Mouse (Mus musculus) heart, postnatal 36 days (tissue): ENCODE data around the gene Sema3f. TPM values are rescaled to one million over a fixed set of nuclear protein-coding genes. Genes with fewer than 3 reads are reported as not detected.
A peak's percentile ranks its signal among the peaks of the same experiment; 100 is the strongest.

ENCODE experiments used
- DNase-seq, 2 experiments: peaks; one replicate each; pipeline ENCODE4 v3.0.0; 2021 to 2022
- intact Hi-C: fragments of 180-260 bp; cut with DNase I; formaldehyde crosslinking; loops from one replicate; pipeline ENCODE4 v1.15.1; 2025
- total RNA-seq, 2 experiments: library from RNA; stranded (reverse); gene quantifications; 2 replicates each; pipeline ENCODE4 v1.2.3; 2021

Gene Sema3f
- total RNA-seq, 2 experiments from 2014 or later: 16.0 to 16.9 TPM

GRCm38 (mm10) chr9:107667219-107667618 lies 43.1 kb downstream of the Sema3f start:
- intact Hi-C loops: no loop called here
- peak; percentile 70 to 75 for DNase-seq

- peak; percentile 50 to 54 for DNase-seq
- intact Hi-C loops: no loop called here
Observed at GRCm38 (mm10) chr9:107666751-107667205, 43.5 kb downstream of the Sema3f start.

GRCm38 (mm10) chr9:107665308-107665707 lies 45.0 kb downstream of the Sema3f start:
- intact Hi-C loops: no loop called here

GRCm38 (mm10) chr9:107663525-107663924 lies 46.8 kb downstream of the Sema3f start:
- intact Hi-C loops: no loop called here
- no peak for DNase-seq

More at GRCm38 (mm10) chr9:107665308-107665707, 45.0 kb downstream of the Sema3f start:
- no peak for DNase-seq

- DNase-seq: no peak
- intact Hi-C loops: no loop called here
Observed at GRCm38 (mm10) chr9:107662342-107662741, 47.9 kb downstream of the Sema3f start.

GRCm38 (mm10) chr9:107660777-107661176 lies 49.5 kb downstream of the Sema3f start:
- intact Hi-C loops: no loop called here
- no peak for DNase-seq

- DNase-seq: no peak
- intact Hi-C loops: no loop called here
Observed at GRCm38 (mm10) chr9:107659961-107660360, 50.3 kb downstream of the Sema3f start.

GRCm38 (mm10) chr9:107659551-107659950 lies 50.7 kb downstream of the Sema3f start:
- intact Hi-C loops: no loop called here
- DNase-seq: no peak

- intact Hi-C loops: no loop called here
- no peak for DNase-seq
Observed at GRCm38 (mm10) chr9:107658096-107658495, 52.2 kb downstream of the Sema3f start.

- intact Hi-C loops: no loop called here
- no peak for DNase-seq
Observed at GRCm38 (mm10) chr9:107657144-107657543, 53.1 kb downstream of the Sema3f start.

GRCm38 (mm10) chr9:107654585-107654984 lies 55.7 kb downstream of the Sema3f start:
- no peak for DNase-seq
- intact Hi-C loops: no loop called here

GRCm38 (mm10) chr9:107653474-107653873 lies 56.8 kb downstream of the Sema3f start:
- DNase-seq: no peak
- intact Hi-C loops: no loop called here

GRCm38 (mm10) chr9:107650708-107651481 lies 59.4 kb downstream of the Sema3f start:
- intact Hi-C loops: no loop called here
- no peak for DNase-seq

GRCm38 (mm10) chr9:107650225-107650624 lies 60.0 kb downstream of the Sema3f start:
- DNase-seq: no peak
- intact Hi-C loops: no loop called here

GRCm38 (mm10) chr9:107648767-107649166 lies 61.5 kb downstream of the Sema3f start:
- DNase-seq: no peak
- intact Hi-C loops: no loop called here

- intact Hi-C loops: no loop called here
- DNase-seq: no peak
Observed at GRCm38 (mm10) chr9:107646975-107647374, 63.3 kb downstream of the Sema3f start.

GRCm38 (mm10) chr9:107645577-107645976 lies 64.7 kb downstream of the Sema3f start:
- peak; percentile 84 for DNase-seq
- intact Hi-C loops: loop anchor here (1.0 kb wide), 2 partner anchors 31 to 93 kb away; no protein-coding TSS in a partner anchor

- intact Hi-C loops: loop anchor here (1.0 kb wide), 2 partner anchors 31 to 93 kb away; no protein-coding TSS in a partner anchor
- DNase-seq: no peak
Observed at GRCm38 (mm10) chr9:107645153-107645510, 65.1 kb downstream of the Sema3f start.

GRCm38 (mm10) chr9:107644495-107645152 lies 65.7 kb downstream of the Sema3f start:
- DNase-seq: peak; percentile 95
- intact Hi-C loops: loop anchor here (1.0 kb wide), 4 partner anchors 18 to 94 kb away; no protein-coding TSS in a partner anchor

- intact Hi-C loops: loop anchor here (1.0 kb wide), 2 partner anchors 17 to 41 kb away; no protein-coding TSS in a partner anchor
- DNase-seq: no peak
Observed at GRCm38 (mm10) chr9:107643544-107644214, 66.6 kb downstream of the Sema3f start.

- DNase-seq: no peak
- intact Hi-C loops: no loop called here
Observed at GRCm38 (mm10) chr9:107641666-107642065, 68.6 kb downstream of the Sema3f start.
